ENCODE assay signal across 13 mouse cellular contexts in the genomic region with DNA sequence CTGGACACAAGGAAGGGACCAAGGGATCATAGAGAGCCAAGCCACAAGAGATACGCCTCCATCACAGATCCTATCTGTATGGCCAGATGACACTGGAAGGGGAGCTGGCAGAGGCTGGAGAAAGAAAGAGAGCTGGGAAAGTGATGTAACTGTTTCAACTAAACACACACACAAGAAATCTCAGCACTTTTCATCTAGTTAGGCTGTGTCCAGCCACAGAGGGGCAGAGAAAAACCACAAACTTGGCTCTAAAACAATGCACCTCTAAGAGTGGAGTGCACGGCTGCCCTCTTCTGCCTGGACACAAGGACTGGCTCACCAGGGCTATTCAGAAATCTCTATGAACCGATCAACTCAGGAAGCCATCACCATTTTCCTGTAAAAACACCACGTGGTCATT.
DNase-seq lines count a peak whose midpoint lies in the region; ATAC-seq lines count a peak whose summit lies in the region.
"Had no signal": no experiment of that assay in that cellular context is flagged by ENCODE, and none has a peak within 500 bp of the region (broad histone marks: within the 10 kb centered on the region; RNA-seq: fewer than 3 reads in every experiment).

No protein-coding gene starts in this region.

- intact Hi-C loops in left cerebral cortex, postnatal 25 days (cut with DNase I) = no loop called here

- H3K9me3 ChIP-seq in hindbrain, embryonic 10.5 days = no peaks in the 10 kb centered on the region
- no peaks in the 10 kb centered on the region for H3K9me3 ChIP-seq in hindbrain, embryonic 11.5 days (ENCODE audit: control insufficient read depth, low read length)
- no peaks in the 10 kb centered on the region for H3K9me3 ChIP-seq in limb, embryonic 13.5 days
- H3K9me3 ChIP-seq: midbrain, embryonic 12.5 days; neural tube, embryonic 12.5 days had no signal

- WGBS in hindbrain, embryonic 10.5 days = 71% methylated on average over 4 of the region's 4 CpGs
- WGBS in hindbrain, embryonic 11.5 days = 81% methylated on average over 4 of the region's 4 CpGs
- WGBS in limb, embryonic 13.5 days = 79% methylated on average over 4 of the region's 4 CpGs

- H3K4me3 ChIP-seq in hindbrain, embryonic 10.5 days = no peak overlapping the region
- H3K4me3 ChIP-seq in hindbrain, embryonic 11.5 days (ENCODE audit: low read depth, low read length) = no peak overlapping the region
- H3K4me3 ChIP-seq in limb, embryonic 13.5 days = no peak overlapping the region
- H3K4me3 ChIP-seq: midbrain, embryonic 12.5 days; neural tube, embryonic 12.5 days had no signal

- no peak overlapping the region for H3K9ac ChIP-seq in hindbrain, embryonic 11.5 days (ENCODE audit: low read depth, low read length)
- H3K9ac ChIP-seq in limb, embryonic 13.5 days = no peak overlapping the region
- H3K9ac ChIP-seq: liver, postnatal 0 days; midbrain, embryonic 12.5 days; neural tube, embryonic 12.5 days had no signal

- H3K36me3 ChIP-seq in hindbrain, embryonic 10.5 days = peaks cover 4% of the 10 kb centered on the region; the same call in 1 of the 2 replicates
- no peaks in the 10 kb centered on the region for H3K36me3 ChIP-seq in hindbrain, embryonic 11.5 days (ENCODE audit: control insufficient read depth, insufficient read depth, low read length)
- H3K36me3 ChIP-seq in limb, embryonic 13.5 days = peaks cover 36% of the 10 kb centered on the region
- H3K36me3 ChIP-seq: midbrain, embryonic 12.5 days; neural tube, embryonic 12.5 days had no signal

- no peaks in the 10 kb centered on the region for H3K27me3 ChIP-seq in hindbrain, embryonic 10.5 days (ENCODE audit: insufficient read depth, poor library complexity, severe bottlenecking)
- no peaks in the 10 kb centered on the region for H3K27me3 ChIP-seq in hindbrain, embryonic 11.5 days (ENCODE audit: control insufficient read depth, insufficient read depth, low read length)
- no peaks in the 10 kb centered on the region for H3K27me3 ChIP-seq in limb, embryonic 13.5 days
- H3K27me3 ChIP-seq: midbrain, embryonic 12.5 days; neural tube, embryonic 12.5 days had no signal

- H3K27ac ChIP-seq in hindbrain, embryonic 10.5 days = peak overlapping the region; percentile 80; the same call in 1 of the 2 replicates
- no peak overlapping the region; the same call in 1 of the 2 replicates for H3K27ac ChIP-seq in hindbrain, embryonic 11.5 days (ENCODE audit: low read depth, low read length)
- H3K27ac ChIP-seq in limb, embryonic 13.5 days = peak overlapping the region; percentile 83
- H3K27ac ChIP-seq: midbrain, embryonic 12.5 days; neural tube, embryonic 12.5 days had no signal

- ATAC-seq in hindbrain, embryonic 11.5 days (ENCODE audit: low FRiP score) = no peak
- no peak for ATAC-seq in limb, embryonic 13.5 days (ENCODE audit: low FRiP score, low read depth)
- ATAC-seq: forebrain, embryonic 16.5 days; inflammation-experienced regulatory T-cells, adult 6 months; liver, postnatal 0 days had no signal

- H3K4me2 ChIP-seq in hindbrain, embryonic 11.5 days (replicated peaks; ENCODE audit: low read depth, low read length) = no peak overlapping the region
- H3K4me2 ChIP-seq in limb, embryonic 13.5 days (replicated peaks) = no peak overlapping the region
- H3K4me2 ChIP-seq: midbrain, embryonic 12.5 days; neural tube, embryonic 12.5 days had no signal

- H3K4me1 ChIP-seq in hindbrain, embryonic 10.5 days (replicated peaks) = peaks cover 39% of the 10 kb centered on the region
- H3K4me1 ChIP-seq in hindbrain, embryonic 11.5 days (replicated peaks; ENCODE audit: control insufficient read depth, insufficient read depth, low read length) = peaks cover 2% of the 10 kb centered on the region; the same call in 1 of the 2 replicates
- H3K4me1 ChIP-seq in limb, embryonic 13.5 days = peaks cover 33% of the 10 kb centered on the region

- no peak for DNase-seq in hindbrain, embryonic 10.5 days (ENCODE audit: low spot score)
- no peak for DNase-seq in hindbrain, embryonic 11.5 days (ENCODE audit: low spot score)
- DNase-seq in 3134 (ENCODE audit: extremely low read depth, insufficient read length, low spot score) = peak; percentile 9
- peak; percentile 87 for DNase-seq in NIH3T3 (ENCODE audit: low read depth)
- no peak for DNase-seq in left cerebral cortex, postnatal 25 days (ENCODE audit: low spot score in 2 of 2)
- no peak for DNase-seq in adrenal gland, postnatal 25 days
- DNase-seq: cerebellum, adult 18-20 months; liver, postnatal 0 days had no signal

Comparison
In these comparisons a context has a peak if more than half of its experiments do, and no peak if none do; other contexts are left out.
1. DNase-seq: peak in 3134 (single experiment) and NIH3T3 (single experiment); none in hindbrain, embryonic 10.5 days (single experiment), hindbrain, embryonic 11.5 days (single experiment), left cerebral cortex, postnatal 25 days (0 of 2) and adrenal gland, postnatal 25 days (single experiment).